Mouse (Mus musculus): ENCODE data around the gene Pbsn.
"Not testable (repeated sequence)": the region's sequence is repeated elsewhere in the genome, so short reads cannot be mapped to it uniquely, and the experiment has no call there.

Pbsn gene

GRCm38 (mm10) chrX:77853523-77853922, at the start of gene Pbsn:
Gene Pbsn (minus strand): TSS chrX:77853623.
- no peak for DNase-seq (ENCODE audit: extremely low read depth, low read depth)

- peak; percentile 11 for DNase-seq (ENCODE audit: extremely low read depth, low read depth)
Observed at GRCm38 (mm10) chrX:77880033-77880432, 26.6 kb upstream of the Pbsn start.

DNA sequence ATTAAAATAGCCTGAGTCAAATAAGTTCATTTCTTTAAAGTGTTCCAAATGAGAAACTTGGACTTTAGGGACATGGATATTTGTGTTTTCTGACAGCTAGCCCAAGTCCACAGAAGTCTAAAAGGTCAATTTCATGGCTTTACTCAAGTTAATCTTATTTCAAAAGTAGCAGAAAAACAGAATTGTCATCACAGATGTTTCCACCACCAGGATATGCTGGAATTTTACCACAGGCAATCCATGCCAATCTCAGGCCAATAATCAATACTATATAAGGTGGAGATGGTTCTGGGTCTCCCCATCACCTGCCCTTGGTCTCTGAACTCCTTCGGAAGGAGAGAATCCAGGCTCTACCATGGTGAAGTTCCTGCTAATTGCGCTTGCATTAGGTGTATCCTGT, 11.0 kb upstream of the Pbsn start, which contains the start of gene Gm14744:
Gene Gm14744, plus strand, starts transcription at position 301 of the 400 bp plus-strand sequence.
- DNase-seq (ENCODE audit: extremely low read depth, low read depth), result not testable (repeated sequence)

- no peak for DNase-seq (ENCODE audit: extremely low read depth, low read depth)
Observed at GRCm38 (mm10) chrX:77812031-77812430, 41.4 kb downstream of the Pbsn start.

- peak; percentile 51 for DNase-seq (ENCODE audit: extremely low read depth, low read depth)
Observed at GRCm38 (mm10) chrX:77810608-77811206, 42.7 kb downstream of the Pbsn start.

DNA sequence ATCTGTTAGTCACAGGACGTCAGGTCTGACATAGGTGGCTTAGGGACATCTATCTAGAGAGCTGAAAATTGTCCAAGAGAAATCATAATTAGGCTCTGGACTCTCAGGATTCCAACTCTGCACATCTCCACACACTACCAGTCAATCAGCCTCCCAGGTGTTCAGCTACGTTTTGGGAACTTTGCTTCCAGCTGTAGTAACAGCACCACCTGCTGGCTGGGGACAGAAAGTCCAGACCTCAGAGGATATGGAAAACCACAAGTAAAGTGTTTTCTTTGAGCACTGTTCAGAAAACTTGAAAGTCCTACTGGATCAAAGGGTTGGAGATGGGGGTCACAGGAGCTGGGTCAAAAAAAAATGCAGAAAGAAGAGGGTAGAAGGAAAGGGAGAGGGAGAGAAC, 44.8 kb downstream of the Pbsn start:
- DNase-seq (ENCODE audit: extremely low read depth, low read depth), result no peak

DNA sequence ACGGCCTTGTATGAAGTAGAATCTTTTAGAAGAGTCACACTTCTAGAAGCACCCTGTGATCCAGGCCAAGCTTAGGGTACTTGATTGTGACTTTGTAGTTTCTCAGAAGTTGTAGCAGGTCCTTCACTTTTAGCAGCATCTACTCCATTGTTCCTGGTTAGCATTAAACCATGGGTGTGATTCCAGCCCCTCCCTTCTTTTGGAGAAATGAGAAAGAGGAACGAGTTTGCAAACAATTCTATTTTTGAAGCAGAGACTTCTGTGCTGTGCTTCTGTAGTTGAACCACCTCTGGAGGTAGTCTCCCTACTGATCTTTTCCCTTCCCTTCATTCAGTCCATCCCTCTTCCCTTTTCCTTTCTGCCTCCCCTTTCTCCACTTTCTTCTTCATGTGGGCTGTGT, 51.1 kb downstream of the Pbsn start:
- DNase-seq (ENCODE audit: extremely low read depth, low read depth), result no peak

- DNase-seq (ENCODE audit: extremely low read depth, low read depth), result peak; percentile 19
Observed at GRCm38 (mm10) chrX:77801543-77801942, 51.9 kb downstream of the Pbsn start.

DNA sequence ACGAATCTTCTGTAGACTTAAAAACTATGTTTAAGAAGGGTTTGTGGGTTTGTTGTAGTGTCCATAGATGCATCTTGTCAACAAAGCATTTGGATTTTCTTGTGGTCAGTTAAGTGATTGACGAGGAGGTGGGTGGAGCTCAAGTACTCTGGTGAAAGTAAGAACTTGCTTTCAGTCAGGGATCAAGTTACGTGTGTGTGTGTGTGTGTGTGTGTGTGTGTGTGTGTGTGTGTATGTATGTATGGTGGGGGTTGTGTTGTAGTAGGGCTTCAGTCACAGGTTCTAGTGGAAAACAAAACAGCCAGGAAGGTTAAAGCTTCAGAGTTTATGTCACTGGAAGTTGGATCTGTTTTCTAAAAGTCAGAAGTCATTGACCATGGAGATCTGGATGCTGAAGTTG, 53.9 kb downstream of the Pbsn start:
- no peak for DNase-seq (ENCODE audit: extremely low read depth, low read depth)

- DNase-seq (ENCODE audit: extremely low read depth, low read depth), result no peak
Observed at GRCm38 (mm10) chrX:77797801-77798200, 55.6 kb downstream of the Pbsn start.

- peak; percentile 33 for DNase-seq (ENCODE audit: extremely low read depth, low read depth)
Observed at GRCm38 (mm10) chrX:77796916-77797315, 56.5 kb downstream of the Pbsn start.

GRCm38 (mm10) chrX:77796238-77796835, 57.1 kb downstream of the Pbsn start, which contains the start of gene Prkx:
Gene Prkx (minus strand): TSS chrX:77796278.
- DNase-seq (ENCODE audit: extremely low read depth, low read depth), result peak; percentile 62

DNA sequence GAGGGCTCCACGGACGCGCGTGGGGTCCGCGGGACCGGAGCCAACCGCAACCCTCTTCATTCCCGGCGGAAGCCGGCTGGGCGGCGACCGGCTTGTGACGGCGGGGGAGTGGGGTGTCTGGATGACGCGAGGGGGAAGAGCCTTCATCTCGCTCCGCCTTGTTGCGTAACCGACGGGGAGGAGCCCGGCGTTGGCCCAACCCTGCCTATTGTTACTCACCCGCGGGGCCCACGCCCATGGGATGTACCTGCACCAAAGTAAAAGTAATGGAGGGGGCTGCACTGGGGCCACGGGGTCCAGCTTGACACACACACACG, 57.6 kb downstream of the Pbsn start:
- DNase-seq (ENCODE audit: extremely low read depth, low read depth), result peak; percentile 76

DNA sequence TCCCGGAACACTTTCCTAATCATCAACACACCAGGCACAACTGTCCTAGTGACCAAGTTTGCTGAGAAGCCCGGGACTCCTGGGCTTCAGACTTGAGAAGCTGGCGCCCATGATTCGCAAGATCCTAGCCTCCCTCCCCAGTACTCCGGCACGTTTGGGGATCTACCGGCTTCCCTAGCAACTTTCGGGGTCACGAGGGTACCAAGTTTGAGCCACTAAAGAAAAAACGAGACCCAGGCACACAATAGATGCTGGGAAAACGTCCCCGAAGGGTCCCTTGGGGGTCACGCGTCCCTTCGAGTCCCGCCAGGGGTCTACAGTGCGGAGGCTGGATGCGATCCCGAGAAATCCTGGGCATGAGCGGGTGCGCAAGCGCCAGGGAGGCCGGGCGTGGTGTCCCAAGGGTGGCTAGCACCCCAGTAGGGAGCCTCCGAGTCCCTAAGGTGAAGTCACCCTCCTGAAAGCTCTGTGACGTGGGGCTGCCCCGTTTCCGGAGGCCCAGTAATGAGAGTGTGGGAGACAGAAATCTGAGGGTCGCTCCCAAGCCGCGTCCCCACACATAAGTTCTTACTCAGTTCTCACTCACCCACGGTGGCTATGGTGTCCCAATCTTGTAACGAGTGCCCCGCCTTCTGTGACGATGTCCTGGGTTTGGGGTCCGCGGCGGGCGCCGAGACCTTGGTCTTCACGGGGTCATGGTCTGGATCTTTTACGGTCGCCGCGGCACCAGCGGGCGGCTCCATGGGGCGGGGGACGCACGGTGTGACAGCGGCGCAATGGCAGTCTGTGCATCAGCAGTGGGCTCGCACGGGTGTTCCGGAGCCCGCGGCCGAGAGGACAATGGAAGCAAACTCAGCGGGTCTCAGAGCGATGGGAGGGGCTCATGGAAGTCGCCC, 58.2 kb downstream of the Pbsn start:
- peak; percentile 25 for DNase-seq (ENCODE audit: extremely low read depth, low read depth)

GRCm38 (mm10) chrX:77788675-77789074, 64.7 kb downstream of the Pbsn start:
- no peak for DNase-seq (ENCODE audit: extremely low read depth, low read depth)
